Mouse (Mus musculus): ENCODE measurements at regions not wholly inside any gene's neighbourhood (a gene's known extent, or its start where the extent isn't known, plus 50 kb on each side); places are given as distances from the start of the nearest gene placed in this dataset.

DNA sequence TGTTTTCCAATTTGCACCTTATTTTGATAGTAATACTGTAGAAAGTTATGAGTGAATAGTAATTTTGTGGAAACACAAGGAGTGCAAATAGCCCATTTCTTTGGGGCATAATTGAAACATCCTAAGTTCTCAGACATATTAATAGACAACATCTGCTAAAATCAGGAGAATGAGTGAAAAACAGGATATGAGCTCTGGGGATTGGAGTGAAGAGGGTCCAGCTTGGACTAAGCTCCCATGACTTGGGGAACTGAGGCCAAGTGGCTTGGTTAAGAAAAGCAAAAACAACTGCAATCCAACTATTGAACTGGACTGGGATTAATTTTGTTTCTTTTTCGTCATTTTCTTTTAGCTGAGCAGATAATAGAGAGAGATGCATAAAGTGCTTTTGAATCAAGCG, 240.7 kb downstream of the Slc30a10 start:
- no peak for DNase-seq (ENCODE audit: low spot score in 2 of 2)

DNA sequence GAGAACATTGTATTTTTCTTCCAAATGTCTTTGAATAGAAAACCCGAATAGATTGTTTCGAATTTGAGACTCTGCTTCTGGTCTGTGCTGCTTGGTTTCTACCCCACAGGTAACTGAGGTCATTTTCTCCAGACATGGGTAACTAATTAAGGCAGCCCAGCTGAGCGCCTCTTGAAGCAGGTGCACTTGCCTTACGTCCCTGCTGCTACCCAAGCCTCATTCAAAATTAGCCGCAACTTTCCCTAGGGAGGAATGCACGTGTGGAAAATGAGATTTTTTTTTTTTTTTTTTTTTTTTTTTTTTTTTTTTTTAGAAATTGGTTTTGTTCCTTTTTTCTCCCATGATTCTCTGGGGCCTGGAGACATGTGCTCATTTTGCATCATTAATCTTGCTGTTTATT, 245.1 kb downstream of the Slc30a10 start:
- DNase-seq (ENCODE audit: low spot score in 2 of 2), result no peak

DNA sequence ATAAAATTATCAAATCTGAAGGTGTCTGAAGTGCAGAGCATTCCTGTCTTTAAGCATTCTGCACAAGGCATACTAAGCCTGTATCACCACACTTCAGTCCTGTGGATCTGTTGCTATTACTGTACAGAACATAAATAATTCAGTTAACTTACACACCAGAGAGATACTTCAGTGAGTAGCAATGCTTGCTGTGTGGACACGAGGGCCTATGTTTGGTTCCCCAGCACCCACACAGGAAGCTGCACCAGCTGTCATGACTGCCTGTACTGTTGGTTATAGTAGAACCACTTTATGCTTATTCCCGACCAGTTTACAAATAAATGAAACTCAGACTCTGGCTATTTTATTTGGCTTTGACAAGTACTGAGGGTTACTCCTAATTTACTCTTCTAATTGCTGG, 271.7 kb downstream of the Slc30a10 start:
- no peak for DNase-seq (ENCODE audit: low spot score in 2 of 2)

DNA sequence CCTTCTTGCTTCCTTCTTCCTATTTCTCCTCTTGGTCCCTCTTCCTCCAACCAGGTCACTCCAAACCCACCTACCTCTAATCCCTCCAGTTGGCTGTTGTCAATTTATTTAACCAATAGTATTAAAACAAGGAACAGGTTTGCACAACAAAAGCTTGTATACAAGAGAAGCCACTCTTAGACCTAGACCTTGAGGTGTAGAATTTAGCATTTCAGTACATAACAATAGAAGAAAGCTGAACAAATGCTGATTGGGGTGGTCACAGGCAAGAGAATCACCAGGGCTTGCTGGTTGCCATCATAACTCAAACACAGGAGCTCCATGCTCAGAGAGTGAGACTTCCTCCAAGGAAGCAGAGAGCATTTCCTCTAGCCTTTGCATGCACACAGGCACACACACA, 272.2 kb downstream of the Slc30a10 start:
- no peak for DNase-seq (ENCODE audit: low spot score in 2 of 2)

DNA sequence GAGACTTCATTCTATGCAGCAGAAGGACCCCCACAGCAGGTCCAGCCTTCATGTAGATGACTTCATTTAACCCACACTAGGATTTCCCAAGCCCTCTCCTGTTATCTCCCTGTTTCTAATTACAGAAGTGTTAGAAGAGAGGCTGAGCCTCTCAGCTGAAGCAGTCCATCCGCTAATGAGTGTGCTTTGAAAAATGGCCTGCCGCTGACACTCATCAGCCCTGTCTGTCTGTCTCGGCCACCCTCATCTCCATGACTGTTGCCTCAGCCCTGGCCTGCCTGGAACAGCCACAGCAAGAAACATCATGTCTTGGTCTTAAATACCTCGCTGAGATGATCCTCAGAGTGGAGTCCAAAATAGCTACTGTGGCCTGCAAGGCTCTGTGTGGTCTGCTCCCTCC, 273.1 kb downstream of the Slc30a10 start:
- no peak for DNase-seq (ENCODE audit: low spot score in 2 of 2)

DNA sequence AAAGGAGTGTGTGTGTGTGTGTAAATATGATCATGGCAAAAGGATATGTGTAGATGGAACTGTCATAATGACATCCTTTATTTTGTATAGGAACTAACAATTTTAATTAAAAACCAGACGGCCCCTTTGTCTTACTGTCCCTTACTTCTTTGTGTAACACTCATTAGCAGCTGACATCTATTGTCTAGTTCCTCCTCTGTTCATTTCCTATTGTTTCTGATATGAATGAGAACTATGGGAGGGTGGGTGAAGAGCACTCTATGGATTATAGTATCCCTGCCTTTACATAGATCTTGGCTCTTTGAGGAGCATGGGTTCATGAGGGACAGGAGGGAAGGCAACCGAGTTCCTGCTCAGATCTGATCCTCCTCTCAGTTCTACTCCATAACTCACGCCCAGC, 273.8 kb downstream of the Slc30a10 start:
- DNase-seq (ENCODE audit: low spot score in 2 of 2), result no peak

DNA sequence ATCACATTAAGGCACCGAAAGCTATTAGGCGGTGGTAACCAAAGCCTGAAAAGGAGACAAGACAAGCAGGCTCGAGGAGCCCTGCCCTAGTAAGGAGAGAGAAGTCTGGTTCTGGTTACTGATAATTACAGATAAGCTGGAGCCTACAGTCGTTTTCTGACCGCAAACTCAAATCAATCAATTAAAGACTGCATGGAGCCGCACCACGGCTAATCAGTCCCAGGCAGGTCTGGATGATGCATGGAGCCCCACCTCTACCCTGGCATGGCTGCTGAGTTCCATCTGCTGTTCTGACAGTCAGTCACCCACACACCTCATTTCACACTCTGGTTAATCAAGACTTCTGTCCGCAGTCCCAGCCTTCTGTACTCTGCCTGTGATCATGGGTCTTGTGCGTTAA, 276.4 kb downstream of the Slc30a10 start:
- no peak for DNase-seq (ENCODE audit: low spot score in 2 of 2)

DNA sequence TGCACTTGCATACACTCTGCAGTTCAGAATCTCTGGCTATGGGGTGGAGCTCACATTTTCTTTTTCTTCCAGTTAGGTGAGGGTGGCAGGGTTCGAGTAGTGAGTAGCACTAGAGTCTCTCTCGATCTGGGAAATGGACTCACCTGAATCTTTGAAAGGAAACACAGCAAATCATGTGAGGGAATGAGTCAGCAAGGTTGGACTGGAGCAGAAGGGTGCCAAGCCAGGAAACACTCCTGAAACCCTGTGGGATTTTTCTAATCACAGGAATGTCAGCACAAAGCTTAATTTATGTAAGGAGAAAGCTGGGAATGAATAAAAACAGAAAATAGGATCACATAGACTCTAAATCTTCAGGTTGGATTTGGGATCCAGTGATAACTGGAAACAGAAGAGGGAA, 282.1 kb downstream of the Slc30a10 start:
- no peak for DNase-seq (ENCODE audit: low spot score in 2 of 2)

DNA sequence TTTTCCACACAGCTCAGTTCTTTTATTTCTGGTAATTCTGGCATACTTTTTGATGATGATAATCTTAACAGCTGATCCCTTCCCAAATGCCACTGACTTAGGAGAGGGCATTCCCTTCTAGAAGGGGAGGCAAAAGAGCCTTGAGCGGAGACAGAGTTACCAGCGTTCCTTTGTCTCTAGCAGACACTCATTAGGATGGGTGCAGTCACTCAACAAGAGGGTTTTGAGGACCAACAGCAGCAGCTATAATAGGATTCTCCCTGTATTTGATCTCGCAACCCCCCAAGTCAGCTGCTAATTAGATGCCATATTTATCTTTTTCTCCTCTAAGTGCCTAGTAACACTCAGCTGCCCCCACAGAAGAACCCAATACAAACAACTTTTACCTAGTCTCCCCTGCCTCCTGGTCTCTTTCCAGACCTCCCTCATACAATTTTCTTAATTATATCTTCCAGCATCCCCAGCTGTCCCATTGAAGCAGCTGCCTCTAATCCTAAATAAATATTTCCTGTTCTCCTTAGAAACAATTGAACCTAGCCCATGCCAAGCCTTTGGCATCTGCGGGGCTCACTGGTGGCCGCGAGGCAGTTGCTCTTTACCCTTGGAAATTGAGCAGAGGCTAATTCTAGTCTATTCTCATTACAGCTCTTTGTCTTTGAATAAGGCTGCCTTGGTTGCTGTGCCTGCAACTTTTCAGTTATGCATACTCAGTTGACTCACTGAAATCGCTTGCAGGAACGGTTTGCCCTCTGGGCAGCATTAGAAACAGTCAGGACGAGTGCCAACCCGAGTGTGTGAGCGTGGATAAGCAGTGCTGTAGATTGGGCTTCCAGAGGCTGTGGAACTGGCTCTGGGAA, 286.6 kb downstream of the Slc30a10 start:
- no peak for DNase-seq (ENCODE audit: low spot score in 2 of 2)

DNA sequence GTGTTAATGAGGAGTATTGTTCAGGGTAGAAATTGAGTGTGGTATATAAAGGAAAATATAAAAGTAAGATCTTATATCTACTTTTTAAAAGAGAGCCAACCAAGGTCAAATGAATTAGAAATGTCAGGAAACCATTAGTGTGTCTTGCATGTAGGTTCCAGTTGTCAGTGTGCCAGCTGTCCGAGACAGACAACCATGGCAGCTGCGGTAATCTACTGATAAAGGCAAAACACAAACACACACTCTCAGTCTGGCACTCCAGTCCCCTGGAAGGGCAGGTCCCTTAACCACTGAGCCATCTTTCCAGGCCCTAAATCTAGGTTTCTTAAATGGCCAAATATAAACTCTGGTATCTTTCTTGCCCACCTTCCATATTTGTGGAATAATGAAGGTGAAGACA, 294.6 kb downstream of the Slc30a10 start:
- no peak for DNase-seq (ENCODE audit: low spot score in 2 of 2)

DNA sequence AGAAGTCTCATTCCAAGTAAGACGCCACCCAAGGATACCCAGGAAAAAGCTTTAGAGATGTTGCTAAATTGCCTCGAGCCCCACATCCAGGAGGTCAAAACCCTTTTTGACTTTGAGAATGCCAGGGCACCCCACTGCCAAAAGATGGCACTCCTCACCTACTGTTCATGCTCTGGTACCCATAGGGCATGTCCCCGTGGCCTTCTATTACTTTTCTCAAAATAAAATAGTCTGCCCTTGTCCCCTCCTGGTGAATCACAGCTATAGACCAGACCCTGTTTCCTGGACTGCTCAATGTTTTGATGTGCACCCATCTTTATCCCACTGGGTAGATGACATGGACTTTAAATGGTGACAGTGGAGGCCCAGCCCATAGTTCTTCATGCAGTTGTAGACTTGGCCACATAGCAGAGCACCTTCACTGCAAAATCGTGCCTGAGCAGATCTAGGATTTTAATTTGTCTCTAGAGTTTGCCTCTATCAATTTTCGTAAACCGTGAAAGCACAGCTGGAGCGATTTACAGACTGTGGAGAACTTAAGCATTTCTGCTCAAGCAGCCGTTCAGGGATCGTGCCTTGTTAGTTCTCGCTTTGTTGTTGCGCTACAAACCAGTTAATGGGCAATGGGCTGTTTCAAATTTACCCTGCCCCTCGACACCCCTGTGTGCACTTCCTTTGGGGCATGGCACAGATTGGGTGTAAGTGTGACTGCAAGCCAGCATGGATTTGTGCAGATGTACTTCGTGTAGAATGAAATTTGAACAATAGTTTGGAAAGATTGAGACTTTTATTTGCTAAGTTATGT, 300.0 kb downstream of the Slc30a10 start:
- no peak for DNase-seq (ENCODE audit: low spot score in 2 of 2)

DNA sequence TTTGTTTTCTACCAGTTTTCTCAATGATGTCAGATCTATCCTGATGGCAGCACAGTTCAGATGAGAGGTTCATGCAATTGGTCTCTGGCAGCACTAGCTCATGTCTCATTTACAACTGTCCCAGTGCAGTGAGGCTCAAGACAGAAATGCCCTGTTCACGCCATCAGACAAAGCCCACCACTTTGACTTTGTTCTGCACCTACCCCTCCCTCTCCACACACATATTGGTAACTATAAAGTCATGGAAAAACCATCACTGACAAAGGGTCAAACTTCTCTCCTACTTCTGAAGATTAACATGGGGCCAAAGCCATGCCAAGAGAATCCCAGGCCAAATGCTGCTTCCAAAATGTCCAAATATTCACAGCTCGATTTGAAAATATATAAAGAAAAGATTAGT, 302.7 kb downstream of the Slc30a10 start:
- DNase-seq (ENCODE audit: low spot score in 2 of 2), result no peak

DNA sequence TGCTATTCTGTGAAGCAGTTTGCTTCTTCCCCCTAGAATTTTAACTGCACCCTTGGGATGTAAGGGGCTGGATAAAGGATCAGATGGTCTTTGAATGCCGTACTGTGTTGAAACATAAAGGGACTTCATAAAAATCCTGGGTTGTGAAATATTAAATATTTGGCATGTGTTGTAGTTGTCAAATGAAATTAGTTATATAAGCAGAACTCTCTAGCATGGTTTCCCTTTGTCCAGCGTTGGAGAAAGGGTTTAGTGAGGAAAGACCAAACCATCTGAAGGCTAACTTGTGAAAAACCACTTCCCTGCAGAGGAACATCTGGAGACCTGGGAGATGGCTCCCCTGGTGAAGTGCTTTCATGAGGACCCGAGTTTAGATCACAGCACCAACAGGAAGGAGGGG, 319.6 kb downstream of the Slc30a10 start:
- DNase-seq (ENCODE audit: low spot score in 2 of 2), result no peak

DNA sequence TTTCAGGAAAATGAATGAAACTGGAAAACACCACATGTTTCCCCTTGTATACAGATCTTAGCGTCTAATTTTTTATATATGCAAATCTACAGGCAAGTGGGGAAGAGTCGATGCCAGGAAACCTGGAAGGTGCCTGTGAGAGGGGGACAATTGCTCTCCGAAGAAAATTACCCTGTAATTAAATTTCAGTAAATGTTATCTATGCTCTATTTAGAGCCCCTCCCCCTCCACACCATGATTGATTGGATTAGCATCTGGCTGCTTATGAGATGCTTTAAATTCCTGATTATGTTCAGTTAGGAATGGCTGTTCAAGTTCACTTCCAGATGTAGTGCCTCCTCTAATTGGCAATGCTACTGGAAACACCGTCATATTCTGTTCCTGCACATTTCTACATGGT, 325.0 kb downstream of the Slc30a10 start:
- no peak for DNase-seq (ENCODE audit: low spot score in 2 of 2)

DNA sequence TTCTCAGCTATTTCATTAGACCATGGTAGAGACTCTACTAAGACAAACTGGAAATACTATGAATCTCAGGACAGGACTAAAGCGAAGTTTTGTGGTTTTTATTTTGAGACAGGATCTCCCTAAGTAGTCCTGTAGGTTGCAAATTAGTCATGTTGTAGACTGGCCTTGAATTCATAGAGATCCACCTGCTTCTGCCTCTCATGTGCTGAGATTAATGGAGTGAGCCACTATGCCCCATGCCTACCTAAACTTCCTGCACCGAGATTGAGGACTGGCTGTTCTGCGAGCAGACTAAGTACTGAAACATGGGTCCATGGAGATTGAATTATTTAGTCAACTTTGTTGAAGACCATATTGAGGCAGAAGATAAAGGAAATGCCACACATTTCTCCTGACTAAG, 315.0 kb downstream of the Lyplal1 start:
- DNase-seq (ENCODE audit: low spot score in 2 of 2), result no peak

DNA sequence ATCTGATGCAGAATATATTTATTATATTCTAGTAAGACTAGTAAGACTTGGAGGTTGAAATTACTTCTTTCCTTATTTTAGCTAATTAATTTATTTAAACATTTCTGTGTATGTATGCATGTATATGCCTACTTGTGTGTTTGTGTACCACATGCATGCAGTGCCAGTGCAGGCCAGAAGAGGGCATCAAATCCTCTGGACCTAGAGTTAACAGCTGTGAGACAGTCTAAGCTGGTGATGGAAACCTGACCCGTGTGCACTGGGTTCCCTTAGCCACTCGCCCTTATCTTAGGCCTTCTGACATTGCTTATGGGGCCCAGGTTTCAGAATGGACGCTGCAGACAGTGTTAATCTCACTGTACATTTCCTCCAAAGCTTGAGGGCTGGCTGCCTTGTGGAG, 302.2 kb downstream of the Lyplal1 start:
- DNase-seq (ENCODE audit: low spot score in 2 of 2), result no peak

DNA sequence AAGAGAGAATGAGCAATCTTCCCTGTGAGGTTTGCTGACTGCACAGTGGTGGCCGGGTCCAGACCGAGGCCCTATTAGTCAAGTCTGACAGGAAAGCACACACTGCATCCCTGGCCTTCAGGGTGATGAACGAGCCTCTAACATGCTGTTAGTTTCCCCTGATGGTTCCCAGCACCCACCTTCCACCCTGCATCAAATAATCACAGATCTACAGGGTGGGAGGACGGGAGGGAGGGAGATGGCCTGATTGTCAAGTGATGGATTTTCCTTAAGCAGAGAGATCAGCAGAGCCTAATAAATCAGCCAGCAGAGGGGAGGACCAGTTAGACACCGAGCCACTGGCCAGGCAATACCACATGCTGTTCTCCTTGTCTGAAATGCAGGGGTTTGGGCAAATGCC, 298.1 kb downstream of the Lyplal1 start:
- DNase-seq (ENCODE audit: low spot score in 2 of 2), result no peak

DNA sequence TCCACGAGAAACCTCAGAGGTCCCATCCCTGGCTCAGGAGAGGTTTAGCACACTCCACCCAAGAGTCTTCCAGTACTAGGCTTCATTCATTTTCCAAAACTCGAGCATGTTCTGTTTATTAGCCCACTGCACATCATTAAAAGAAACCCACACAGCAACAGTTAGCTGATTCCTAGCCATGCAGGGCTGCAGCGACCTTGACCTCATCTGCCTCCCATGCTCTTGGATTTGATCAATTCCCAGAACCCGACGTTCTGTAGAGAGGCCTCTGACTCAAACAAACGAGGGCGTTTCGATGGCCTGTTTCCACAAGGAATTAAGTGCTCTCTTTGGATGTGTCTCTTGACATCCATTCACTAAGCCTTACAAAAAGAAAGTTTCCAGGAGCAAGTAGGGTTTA, 294.9 kb downstream of the Lyplal1 start:
- no peak for DNase-seq (ENCODE audit: low spot score in 2 of 2)

DNA sequence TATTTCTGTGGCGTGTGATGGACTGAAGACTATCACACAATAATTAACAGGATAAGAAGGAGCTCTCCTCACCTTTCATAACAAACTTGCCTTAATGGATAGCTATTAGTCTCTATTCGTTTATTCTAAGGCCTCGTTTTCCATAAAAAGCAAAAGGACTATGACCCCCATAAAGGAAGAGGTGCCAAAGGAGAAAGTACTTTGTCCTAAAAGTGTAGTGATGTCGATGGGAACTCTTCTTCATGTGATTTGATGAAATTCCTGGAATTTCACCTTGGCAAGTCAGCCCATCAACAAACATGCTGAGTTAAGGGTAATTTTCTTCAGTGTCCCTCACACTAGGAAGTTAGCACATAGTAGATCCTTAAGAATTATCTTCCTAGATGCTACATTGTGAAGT, 293.9 kb downstream of the Lyplal1 start:
- no peak for DNase-seq (ENCODE audit: low spot score in 2 of 2)

DNA sequence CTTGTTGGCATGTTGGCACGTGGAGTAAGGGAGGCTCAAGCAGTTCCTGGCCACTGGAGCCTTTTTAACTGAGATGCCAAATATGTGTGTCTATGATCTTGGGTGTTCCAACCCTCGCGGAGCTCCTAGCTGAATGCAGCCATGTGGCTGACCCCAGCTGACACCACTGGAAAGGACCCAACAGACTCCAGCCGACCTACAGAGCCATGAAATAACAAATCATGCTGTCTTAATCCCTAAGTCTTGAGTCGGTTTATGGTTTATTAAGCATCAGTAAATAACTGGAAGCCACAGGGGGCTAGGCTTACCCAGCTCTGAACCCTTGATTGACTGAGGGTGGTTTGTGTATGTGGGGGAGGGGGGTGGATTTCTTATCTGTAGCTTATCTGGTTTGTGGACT, 293.2 kb downstream of the Lyplal1 start:
- DNase-seq (ENCODE audit: low spot score in 2 of 2), result no peak

DNA sequence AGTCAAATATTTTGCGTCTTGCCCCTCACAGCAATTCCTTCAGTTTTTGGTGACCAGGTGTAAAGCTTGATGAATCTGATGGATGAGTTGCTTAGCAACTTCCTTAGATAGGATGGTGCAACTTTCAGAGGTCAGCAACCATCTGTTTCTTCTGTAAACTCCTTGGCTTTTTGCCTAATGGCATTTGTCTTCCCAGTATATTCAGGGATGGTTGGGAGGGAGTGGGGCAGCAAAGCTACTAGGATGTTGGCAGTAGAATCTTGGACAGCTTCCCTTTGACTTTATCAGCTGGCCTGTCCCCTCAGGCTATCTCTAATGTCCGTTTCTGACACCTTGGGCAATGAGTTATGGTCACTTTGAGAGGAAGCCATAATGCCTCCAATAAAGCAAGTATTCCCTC, 289.1 kb downstream of the Lyplal1 start:
- DNase-seq (ENCODE audit: low spot score in 2 of 2), result no peak

DNA sequence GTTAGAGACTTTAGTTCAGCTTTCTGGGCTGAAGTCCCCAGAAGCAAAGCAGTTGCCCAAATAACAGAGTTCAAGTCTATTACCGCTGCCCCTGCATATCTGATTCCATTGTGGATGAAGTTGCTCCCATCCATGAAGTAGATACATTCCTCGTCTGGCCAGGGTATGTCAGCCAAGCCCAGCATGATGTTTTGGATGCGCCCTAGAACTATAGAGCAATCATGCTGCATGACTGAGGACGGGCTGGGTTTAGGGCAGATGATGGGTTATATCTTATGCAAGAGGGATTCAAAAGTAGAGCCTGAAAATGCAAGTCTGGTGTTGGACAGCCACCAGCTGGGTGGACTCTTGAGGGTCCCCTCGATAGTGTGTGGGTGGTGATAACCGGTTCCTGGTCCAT, 288.6 kb downstream of the Lyplal1 start:
- DNase-seq (ENCODE audit: low spot score in 2 of 2), result no peak

DNA sequence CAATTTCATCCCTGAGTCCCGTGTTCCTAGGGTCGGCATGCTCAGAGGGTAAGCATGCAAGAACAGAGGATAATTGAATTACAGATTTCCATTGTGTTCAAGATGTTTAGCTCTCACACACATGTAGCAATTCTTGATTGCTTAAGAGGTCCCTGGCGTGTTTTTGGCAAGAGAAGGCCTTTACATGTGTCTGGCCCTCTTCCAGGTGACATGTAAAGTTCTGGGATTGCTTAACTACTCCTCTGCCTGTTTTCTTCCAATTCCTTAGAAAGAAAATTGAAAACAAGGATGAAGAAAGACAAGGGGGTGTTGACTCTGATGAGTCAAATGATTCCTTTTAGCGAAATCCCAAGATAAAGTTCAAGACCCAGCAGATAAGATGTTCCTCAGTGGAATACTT, 285.1 kb downstream of the Lyplal1 start:
- no peak for DNase-seq (ENCODE audit: low spot score in 2 of 2)
